Mouse (Mus musculus) lung, postnatal 0 days (tissue): Measurements from ENCODE around the gene Ptpre. TPM values are rescaled to one million over a fixed set of nuclear protein-coding genes. Genes with fewer than 3 reads are reported as not detected.

Experiments used
- ATAC-seq: fragments of 200-750 bp; cut with Nextera tagmentation; 2 replicates; pipeline ENCODE4 v1.8.0; 2017; ENCODE audit warnings: moderate library complexity
- DNase-seq: peaks from one replicate; pipeline ENCODE4 v3.0.0-alpha.2; 2016; ENCODE audit warnings: low spot score
- H3K27ac ChIP-seq: fragments of 300-500 bp; sonication (generic); 2 replicates; pipeline ENCODE4 v1.5.1; 2014; ENCODE audit warnings: antibody characterized with exemption, mild to moderate bottlenecking, low read length, mixed read lengths
- H3K27me3 ChIP-seq: fragments of 300-500 bp; sonication (generic); replicated peaks from 2 replicates; pipeline ENCODE4 v1.6.1; 2014; ENCODE audit warnings: low read length, mixed read lengths; ENCODE audit not compliant: insufficient read depth
- H3K36me3 ChIP-seq: fragments of 300-500 bp; sonication (generic); 2 replicates; pipeline ENCODE4 v1.6.1; 2014; ENCODE audit warnings: low read length, mixed read lengths; ENCODE audit not compliant: insufficient read depth
- H3K4me1 ChIP-seq: fragments of 300-500 bp; sonication (generic); 2 replicates; pipeline ENCODE4 v1.6.1; 2014; ENCODE audit warnings: antibody characterized with exemption, low read depth, low read length, mixed read lengths; ENCODE audit not compliant: insufficient read depth
- H3K4me2 ChIP-seq: fragments of 300-500 bp; sonication (generic); replicated peaks from 2 replicates; pipeline ENCODE4 v1.6.1; 2014; ENCODE audit warnings: low read depth, mild to moderate bottlenecking, low read length, moderate library complexity, mixed read lengths
- H3K4me3 ChIP-seq: fragments of 300-500 bp; sonication (generic); 2 replicates; pipeline ENCODE4 v1.5.1; 2014; ENCODE audit warnings: low read depth, low read length
- H3K9ac ChIP-seq: fragments of 300-500 bp; sonication (generic); replicated peaks from 2 replicates; pipeline ENCODE4 v1.6.1; 2014; ENCODE audit warnings: low read depth, mild to moderate bottlenecking
- H3K9me3 ChIP-seq: fragments of 300-500 bp; sonication (generic); 2 replicates; pipeline ENCODE4 v1.6.1; 2016; ENCODE audit warnings: low read length, mixed read lengths
- CTCF ChIP-seq: IDR thresholded peaks from 2 replicates; pipeline ENCODE4 v1.5.1; 2016; ENCODE audit warnings: antibody characterized with exemption, mild to moderate bottlenecking
- EP300 ChIP-seq: IDR thresholded peaks from 2 replicates; pipeline ENCODE4 v1.6.1; 2016; ENCODE audit warnings: antibody characterized with exemption, mild to moderate bottlenecking, control low read depth
- WGBS: fragments of 180-500 bp; shearing (Covaris S2); extraction: QIAGEN DNeasy Blood & Tissue Kit; methylation state at CpG from one replicate; pipeline ENCODE4 v1.1.7; 2014; 5-methylcytosine and 5-hydroxymethylcytosine counted together
- microRNA counts: library from miRNA; unstranded; fragments of <30 nt; microRNA quantifications from one replicate; lab custom pipeline; 2015
- microRNA-seq: library from miRNA; unstranded; fragments of <30 nt; microRNA quantifications from one replicate; pipeline ENCODE4, GENCODE M21; 2016
- polyA plus RNA-seq: library from polyadenylated mRNA; unstranded; fragments of >200 nt; fragmentation: Nextera tagmentation; extraction: Ambion mirVana; gene quantifications from 2 replicates; pipeline ENCODE4 v1.2.1, GENCODE M21; 2015

The Ptpre gene
- polyA plus RNA-seq, 1 experiment from 2014 or later = 8.6 TPM

GRCm38 (mm10) chr7:135734379-135734778 lies 197.1 kb downstream of the Ptpre start:
- Histone ChIP-seq H3K4me3 (no peak overlapping the region), H3K9me3 (no peaks in the 10 kb centered on the region), H3K9ac (no peak overlapping the region), H3K4me2 (no peak overlapping the region), H3K4me1 (peaks cover 5% of the 10 kb centered on the region; the same call in 1 of the 2 replicates), H3K36me3 (no peaks in the 10 kb centered on the region), H3K27me3 (no peaks in the 10 kb centered on the region), H3K27ac (no peak overlapping the region)
- DNase-seq (no peak), ATAC-seq (no peak)
- 86% methylated on average over 5 of the region's 5 CpGs for WGBS
- TF ChIP-seq EP300 = no peak
- TF ChIP-seq CTCF = no peak

- H3K27me3 ChIP-seq = no peaks in the 10 kb centered on the region
- peak; percentile 68 for DNase-seq
- ATAC-seq = peak; percentile 47
- 54% methylated on average over 9 of the region's 9 CpGs for WGBS
- TF ChIP-seq EP300 = no peak
- no peak for TF ChIP-seq CTCF
- H3K27ac ChIP-seq = peak overlapping the region; percentile 54; the same call in 1 of the 2 replicates
- H3K4me1 ChIP-seq = peaks cover 5% of the 10 kb centered on the region; the same call in 1 of the 2 replicates
- H3K9me3 ChIP-seq = no peaks in the 10 kb centered on the region
- H3K4me2 ChIP-seq = 0 out of 2 replicates have a peak overlapping the region, but pooled peaks have one; percentile 60
- H3K36me3 ChIP-seq = no peaks in the 10 kb centered on the region
- no peak overlapping the region for H3K9ac ChIP-seq
- no peak overlapping the region for H3K4me3 ChIP-seq
Measured at GRCm38 (mm10) chr7:135734911-135735646, 197.8 kb downstream of the Ptpre start.

MicroRNAs within 50 kb of the gene (microRNA counts, 519-probe panel; counts per million panel counts)
- microRNA mmu-miR-1962 (lab: Ali Mortazavi, UCI) = not detected

Small RNA genes lying within 50 kb of the gene (microRNA-seq; reads per million reads assigned to microRNA genes)
- gene Mir1962 = not detected

Other genes starting within 250 kb of the Ptpre start
- not detected in 2 replicates for gene Foxi2, start 127.2 kb upstream of the Ptpre start, polyA plus RNA-seq
- gene Clrn3, start 8.8 kb upstream of the Ptpre start, polyA plus RNA-seq = not detected in 2 replicates
- 2.8 and 4.7 TPM in 2 replicates for gene Mki67, start 178.9 kb downstream of the Ptpre start, polyA plus RNA-seq